Mouse (Mus musculus) midbrain, postnatal 0 days (tissue): ENCODE measurements at regions not wholly inside any gene's neighbourhood (a gene's known extent, or its start where the extent isn't known, plus 50 kb on each side); places are given as distances from the start of the nearest gene placed in this dataset.
A peak's percentile ranks its signal among the peaks of the same experiment; 100 is the strongest.

ENCODE experiments used
- ATAC-seq: fragments of 200-750 bp; cut with Nextera tagmentation; 2 replicates; pipeline ENCODE4 v1.8.0; 2017; ENCODE audit warnings: moderate number of reproducible peaks, mild to moderate bottlenecking, moderate TSS enrichment, moderate library complexity; ENCODE audit not compliant: low FRiP score
- DNase-seq: peaks from one replicate; pipeline ENCODE4 v3.0.0-alpha.2; 2015; ENCODE audit warnings: low spot score
- H3K27ac ChIP-seq: fragments of 300-500 bp; sonication (generic); 2 replicates; pipeline ENCODE4 v1.5.1; 2014; ENCODE audit warnings: low read depth, mild to moderate bottlenecking, low read length, mixed read lengths
- H3K27me3 ChIP-seq: fragments of 300-500 bp; sonication (generic); 2 replicates; pipeline ENCODE4 v1.6.1; 2014; ENCODE audit warnings: low read length, control low read depth, mixed read lengths; ENCODE audit not compliant: insufficient read depth
- H3K36me3 ChIP-seq: fragments of 300-500 bp; sonication (generic); 2 replicates; pipeline ENCODE4 v1.6.1; 2014; ENCODE audit warnings: low read length, control low read depth, mixed read lengths; ENCODE audit not compliant: insufficient read depth
- H3K4me1 ChIP-seq: fragments of 300-500 bp; sonication (generic); 2 replicates; pipeline ENCODE4 v1.6.1; 2014; ENCODE audit warnings: mild to moderate bottlenecking, control low read depth, antibody characterized with exemption, low read length, mixed read lengths; ENCODE audit not compliant: insufficient read depth
- H3K4me2 ChIP-seq: fragments of 300-500 bp; sonication (generic); 2 replicates; pipeline ENCODE4 v1.6.1; 2014; ENCODE audit warnings: low read depth, mild to moderate bottlenecking, low read length, mixed read lengths; ENCODE audit not compliant: poor library complexity, severe bottlenecking
- H3K4me3 ChIP-seq: fragments of 300-500 bp; sonication (generic); 2 replicates; pipeline ENCODE4 v1.5.1; 2014; ENCODE audit warnings: low read depth, mild to moderate bottlenecking, low read length, moderate library complexity
- H3K9ac ChIP-seq: fragments of 300-500 bp; sonication (generic); replicated peaks from 2 replicates; pipeline ENCODE4 v1.6.1; 2014; ENCODE audit warnings: mild to moderate bottlenecking, low read length, moderate library complexity, mixed read lengths; ENCODE audit not compliant: poor library complexity, severe bottlenecking
- H3K9me3 ChIP-seq: fragments of 300-500 bp; sonication (generic); 2 replicates; pipeline ENCODE4 v1.6.1; 2016; ENCODE audit warnings: low read length, control low read depth
- CTCF ChIP-seq: IDR thresholded peaks from 2 replicates; pipeline ENCODE4 v1.5.1; 2016; ENCODE audit warnings: antibody characterized with exemption, mild to moderate bottlenecking
- WGBS: fragments of 180-500 bp; shearing (Covaris S2); extraction: QIAGEN DNeasy Blood & Tissue Kit; methylation state at CpG from one replicate; pipeline ENCODE4 v1.1.7; 2014; 5-methylcytosine and 5-hydroxymethylcytosine counted together

- Histone ChIP-seq H3K4me2 (no peak overlapping the region), H3K36me3 (no peaks in the 10 kb centered on the region), H3K4me3 (no peak overlapping the region), H3K9me3 (no peaks in the 10 kb centered on the region), H3K27ac (peak overlapping the region; percentile 47; the same call in 1 of the 2 replicates), H3K27me3 (no peaks in the 10 kb centered on the region), H3K9ac (no peak overlapping the region), H3K4me1 (no peaks in the 10 kb centered on the region)
- 66% methylated on average over 2 of the region's 2 CpGs for WGBS
- ATAC-seq (no peak), DNase-seq (no peak)
- TF ChIP-seq CTCF: no peak
Measured at GRCm38 (mm10) chrX:77432001-77432565, 78.7 kb upstream of the Tbl1x start.

GRCm38 (mm10) chrX:77432846-77433810 is 77.7 kb upstream of the Tbl1x start:
- H3K36me3 ChIP-seq: no peaks in the 10 kb centered on the region
- DNase-seq (peak; percentile 98), ATAC-seq (peak; percentile 98)
- H3K27ac ChIP-seq: peak overlapping the region; percentile 63
- H3K27me3 ChIP-seq: no peaks in the 10 kb centered on the region
- WGBS: 13% methylated on average over 22 of the region's 29 CpGs
- no peaks in the 10 kb centered on the region for H3K9me3 ChIP-seq
- H3K4me1 ChIP-seq: no peaks in the 10 kb centered on the region
- peak overlapping the region; percentile 33 for H3K4me2 ChIP-seq
- H3K9ac ChIP-seq: no peak overlapping the region
- 0 out of 2 replicates have a peak, but pooled peaks have one; percentile 15 for TF ChIP-seq CTCF
- H3K4me3 ChIP-seq: no peak overlapping the region

- no peaks in the 10 kb centered on the region for H3K9me3 ChIP-seq
- peak; percentile 48; the same call in 1 of the 2 replicates for ATAC-seq
- no peak overlapping the region for H3K9ac ChIP-seq
- H3K27ac ChIP-seq: peak overlapping the region; percentile 63
- WGBS: 27% methylated on average over 3 of the region's 3 CpGs
- H3K4me1 ChIP-seq: no peaks in the 10 kb centered on the region
- no peak for DNase-seq
- no peak overlapping the region for H3K4me3 ChIP-seq
- peak overlapping the region; percentile 33; the same call in 1 of the 2 replicates for H3K4me2 ChIP-seq
- no peaks in the 10 kb centered on the region for H3K27me3 ChIP-seq
- no peaks in the 10 kb centered on the region for H3K36me3 ChIP-seq
- no peak for TF ChIP-seq CTCF
Measured at GRCm38 (mm10) chrX:77433811-77434192, 77.0 kb upstream of the Tbl1x start.

- no peak for TF ChIP-seq CTCF
- H3K4me3 ChIP-seq: no peak overlapping the region
- WGBS: 25% methylated on average over 3 of the region's 3 CpGs
- no peak for ATAC-seq
- DNase-seq: peak; percentile 7
- no peak overlapping the region for H3K4me2 ChIP-seq
- H3K9ac ChIP-seq: no peak overlapping the region
- H3K27ac ChIP-seq: no peak overlapping the region
- H3K27me3 ChIP-seq: no peaks in the 10 kb centered on the region
- H3K9me3 ChIP-seq: no peaks in the 10 kb centered on the region
- H3K36me3 ChIP-seq: no peaks in the 10 kb centered on the region
- no peaks in the 10 kb centered on the region for H3K4me1 ChIP-seq
Measured at GRCm38 (mm10) chrX:77443852-77444492, 66.8 kb upstream of the Tbl1x start.

DNA sequence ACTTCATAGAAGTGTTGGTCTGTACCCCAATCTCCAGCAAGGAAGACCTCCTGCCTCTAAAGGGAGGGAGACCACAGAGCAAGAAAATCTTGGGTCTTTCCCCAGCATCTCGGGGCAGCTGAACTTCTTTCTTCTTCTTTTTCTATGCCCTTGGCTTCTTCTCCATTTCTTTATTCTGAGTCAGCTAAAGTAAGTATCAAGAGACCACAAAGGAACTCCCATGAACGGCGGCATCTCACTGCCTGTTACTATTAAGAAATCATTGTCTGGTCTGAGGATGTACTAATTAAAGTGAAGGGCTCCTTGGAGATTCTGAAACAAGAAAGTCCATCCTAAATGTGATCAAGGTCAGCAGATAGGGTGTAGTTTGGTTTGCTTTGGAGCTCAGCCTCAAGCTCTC is 64.1 kb upstream of the Tbl1x start:
- 77% methylated on average over 3 of the region's 3 CpGs for WGBS
- Histone ChIP-seq H3K9me3 (no peaks in the 10 kb centered on the region), H3K27ac (no peak overlapping the region), H3K36me3 (no peaks in the 10 kb centered on the region), H3K27me3 (no peaks in the 10 kb centered on the region), H3K4me2 (no peak overlapping the region), H3K4me3 (no peak overlapping the region), H3K4me1 (no peaks in the 10 kb centered on the region), H3K9ac (no peak overlapping the region)
- ATAC-seq: no peak
- no peak for DNase-seq
- TF ChIP-seq CTCF: no peak
